Mouse (Mus musculus): Measurements from ENCODE around the gene Nckipsd. TPM values are rescaled to one million over a fixed set of nuclear protein-coding genes. Genes with fewer than 3 reads are reported as not detected.

Nckipsd gene
- polyA plus RNA-seq (2015; fragmentation: Nextera tagmentation; extraction: Ambion mirVana), result 4.5 TPM in 2 replicates

GRCm38 (mm10) chr9:108808163-108808665 is at the start of gene Nckipsd:
Gene Nckipsd (plus strand): TSS chr9:108808368.
- H3K4me1 ChIP-seq (ENCODE audit: insufficient read depth), result peaks cover 36% of the 10 kb centered on the region
- peak within 1 kb of the TSS; percentile 69 for H3K9ac ChIP-seq (replicated peaks)
- no peaks in the 10 kb centered on the region for H3K9me3 ChIP-seq (ENCODE audit: low read length)
- H3K27ac ChIP-seq (ENCODE audit: low read depth), result peak within 1 kb of the TSS; percentile 88
- H3K4me3 ChIP-seq (ENCODE audit: low read depth, low read length), result peak within 1 kb of the TSS; percentile 52
- H3K4me2 ChIP-seq (ENCODE audit: low read depth, low read length), result peak within 1 kb of the TSS; percentile 81
- peak; percentile 97 for DNase-seq
- under 1% methylated on average over 38 of the region's 62 CpGs for WGBS (ENCODE audit: insufficient replicate concordance)
- H3K27me3 ChIP-seq (ENCODE audit: insufficient read depth, low read length), result no peaks in the 10 kb centered on the region
- H3K36me3 ChIP-seq (replicated peaks; ENCODE audit: insufficient read depth, low read length), result peaks cover 51% of the 10 kb centered on the region
- ATAC-seq, result peak; percentile 85
- TF ChIP-seq CTCF (IDR thresholded peaks at IDR 0.05; ENCODE audit: low read depth) (peak; percentile 89), EP300 (IDR thresholded peaks at IDR 0.05; ENCODE audit: low read depth) (no peak)

GRCm38 (mm10) chr9:108759121-108759520 is 49.0 kb upstream of the Nckipsd start:
- 95% methylated on average over 20 of the region's 20 CpGs for WGBS (ENCODE audit: insufficient replicate concordance)
- Histone ChIP-seq H3K4me3 (ENCODE audit: low read depth, low read length) (no peak overlapping the region), H3K4me1 (ENCODE audit: insufficient read depth) (no peaks in the 10 kb centered on the region), H3K36me3 (replicated peaks; ENCODE audit: insufficient read depth, low read length) (no peaks in the 10 kb centered on the region), H3K9ac (replicated peaks) (no peak overlapping the region), H3K27ac (ENCODE audit: low read depth) (no peak overlapping the region), H3K9me3 (ENCODE audit: low read length) (no peaks in the 10 kb centered on the region), H3K27me3 (ENCODE audit: insufficient read depth, low read length) (no peaks in the 10 kb centered on the region), H3K4me2 (ENCODE audit: low read depth, low read length) (no peak overlapping the region)
- no peak for ATAC-seq
- DNase-seq, result no peak
- TF ChIP-seq EP300 (IDR thresholded peaks at IDR 0.05; ENCODE audit: low read depth), result no peak

- Histone ChIP-seq H3K4me2 (ENCODE audit: low read depth, low read length) (no peak overlapping the region), H3K36me3 (replicated peaks; ENCODE audit: insufficient read depth, low read length) (no peaks in the 10 kb centered on the region), H3K9me3 (ENCODE audit: low read length) (no peaks in the 10 kb centered on the region), H3K9ac (replicated peaks) (no peak overlapping the region), H3K4me3 (ENCODE audit: low read depth, low read length) (no peak overlapping the region), H3K27me3 (ENCODE audit: insufficient read depth, low read length) (no peaks in the 10 kb centered on the region), H3K4me1 (ENCODE audit: insufficient read depth) (no peaks in the 10 kb centered on the region), H3K27ac (ENCODE audit: low read depth) (no peak overlapping the region)
- DNase-seq (peak; percentile 78), ATAC-seq (peak; percentile 55; the same call in 1 of the 2 replicates)
- WGBS (ENCODE audit: insufficient replicate concordance), result 67% methylated on average over 2 of the region's 2 CpGs
- TF ChIP-seq CTCF (IDR thresholded peaks at IDR 0.05; ENCODE audit: low read depth) (peak; percentile 93), EP300 (IDR thresholded peaks at IDR 0.05; ENCODE audit: low read depth) (no peak)
These were observed 48.4 kb upstream of the Nckipsd start for GRCm38 (mm10) chr9:108759805-108760204.

- H3K4me1 ChIP-seq (ENCODE audit: insufficient read depth), result no peaks in the 10 kb centered on the region
- no peak overlapping the region for H3K4me3 ChIP-seq (ENCODE audit: low read depth, low read length)
- no peak overlapping the region for H3K27ac ChIP-seq (ENCODE audit: low read depth)
- H3K4me2 ChIP-seq (ENCODE audit: low read depth, low read length), result no peak overlapping the region
- H3K36me3 ChIP-seq (replicated peaks; ENCODE audit: insufficient read depth, low read length), result no peaks in the 10 kb centered on the region
- no peaks in the 10 kb centered on the region for H3K27me3 ChIP-seq (ENCODE audit: insufficient read depth, low read length)
- no peaks in the 10 kb centered on the region for H3K9me3 ChIP-seq (ENCODE audit: low read length)
- no peak overlapping the region for H3K9ac ChIP-seq (replicated peaks)
- TF ChIP-seq CTCF (IDR thresholded peaks at IDR 0.05; ENCODE audit: low read depth) (no peak), EP300 (IDR thresholded peaks at IDR 0.05; ENCODE audit: low read depth) (no peak)
- DNase-seq (no peak), ATAC-seq (no peak)
These were observed 46.6 kb upstream of the Nckipsd start for GRCm38 (mm10) chr9:108761561-108761960.

- no peak overlapping the region for H3K9ac ChIP-seq (replicated peaks)
- peak overlapping the region; percentile 77 for H3K27ac ChIP-seq (ENCODE audit: low read depth)
- H3K4me3 ChIP-seq (ENCODE audit: low read depth, low read length), result no peak overlapping the region
- H3K4me2 ChIP-seq (ENCODE audit: low read depth, low read length), result no peak overlapping the region
- TF ChIP-seq CTCF (IDR thresholded peaks at IDR 0.05; ENCODE audit: low read depth) (no peak), EP300 (IDR thresholded peaks at IDR 0.05; ENCODE audit: low read depth) (peak; percentile 64; the same call in 1 of the 2 replicates)
- no peaks in the 10 kb centered on the region for H3K9me3 ChIP-seq (ENCODE audit: low read length)
- no peaks in the 10 kb centered on the region for H3K36me3 ChIP-seq (replicated peaks; ENCODE audit: insufficient read depth, low read length)
- DNase-seq (peak; percentile 66), ATAC-seq (peak; percentile 96)
- H3K27me3 ChIP-seq (ENCODE audit: insufficient read depth, low read length), result no peaks in the 10 kb centered on the region
- no peaks in the 10 kb centered on the region for H3K4me1 ChIP-seq (ENCODE audit: insufficient read depth)
- 51% methylated on average over 10 of the region's 10 CpGs for WGBS (ENCODE audit: insufficient replicate concordance)
These were observed 43.2 kb upstream of the Nckipsd start for GRCm38 (mm10) chr9:108764971-108765370.

- Histone ChIP-seq H3K36me3 (replicated peaks; ENCODE audit: insufficient read depth, low read length) (no peaks in the 10 kb centered on the region), H3K4me1 (ENCODE audit: insufficient read depth) (no peaks in the 10 kb centered on the region), H3K27me3 (ENCODE audit: insufficient read depth, low read length) (peaks cover 2% of the 10 kb centered on the region; the same call in 1 of the 2 replicates), H3K4me3 (ENCODE audit: low read depth, low read length) (no peak overlapping the region), H3K27ac (ENCODE audit: low read depth) (no peak overlapping the region), H3K9me3 (ENCODE audit: low read length) (no peaks in the 10 kb centered on the region), H3K4me2 (ENCODE audit: low read depth, low read length) (no peak overlapping the region), H3K9ac (replicated peaks) (no peak overlapping the region)
- ATAC-seq, result no peak
- 87% methylated on average over 4 of the region's 4 CpGs for WGBS (ENCODE audit: insufficient replicate concordance)
- DNase-seq, result no peak
- no peak for TF ChIP-seq EP300 (IDR thresholded peaks at IDR 0.05; ENCODE audit: low read depth)
- no peak for TF ChIP-seq CTCF (IDR thresholded peaks at IDR 0.05; ENCODE audit: low read depth)
These were observed 31.6 kb upstream of the Nckipsd start for GRCm38 (mm10) chr9:108776614-108777013.
